15 mouse cellular contexts compared by ENCODE assay signal in the genomic region with DNA sequence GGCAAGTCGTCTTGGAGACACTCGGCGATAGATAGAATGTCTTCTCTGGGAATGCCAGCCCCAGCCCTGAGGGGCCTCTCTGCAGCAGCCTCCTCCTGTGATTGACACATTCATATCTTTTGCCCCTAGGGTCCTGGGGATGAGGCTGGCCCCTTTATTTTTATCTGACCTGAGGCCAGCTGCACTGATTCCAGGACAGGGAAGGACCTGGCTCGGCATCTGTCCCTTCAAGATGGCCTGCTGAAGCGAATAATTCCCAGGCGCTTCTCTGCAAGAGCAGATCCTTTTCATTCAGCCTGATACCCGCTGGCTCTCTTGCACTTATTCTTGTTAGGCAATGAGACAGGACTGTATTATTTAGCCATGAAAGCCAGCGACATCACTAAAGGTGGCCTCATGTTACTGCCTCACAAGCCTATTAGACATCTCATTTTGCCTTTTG. TPM values are rescaled to one million over a fixed set of nuclear protein-coding genes. Genes with fewer than 3 reads are reported as not detected.
A peak's percentile ranks its signal among the peaks of the same experiment; 100 is the strongest.
DNase-seq lines count a peak whose midpoint lies in the region; ATAC-seq and TF ChIP-seq lines count a peak whose summit lies in the region.
"Had no signal": no experiment of that assay in that cellular context is flagged by ENCODE, and none has a peak within 500 bp of the region (broad histone marks: within the 10 kb centered on the region; RNA-seq: fewer than 3 reads in every experiment).

No protein-coding gene starts in this region.

- H3K27me3 ChIP-seq in hindbrain, embryonic 16.5 days (replicated peaks; ENCODE audit: control insufficient read depth, insufficient read depth, low read length), result no peaks in the 10 kb centered on the region
- no peaks in the 10 kb centered on the region for H3K27me3 ChIP-seq in neural tube, embryonic 12.5 days (replicated peaks)
- H3K27me3 ChIP-seq: embryonic facial prominence, embryonic 12.5 days had no signal

- H3K4me3 ChIP-seq in hindbrain, embryonic 16.5 days (ENCODE audit: low read length), result no peak overlapping the region
- H3K4me3 ChIP-seq in neural tube, embryonic 12.5 days, result no peak overlapping the region
- no peak overlapping the region for H3K4me3 ChIP-seq in lung, adult 2 months (replicated peaks; ENCODE audit: extremely low read depth, low read depth, low read length)
- H3K4me3 ChIP-seq: embryonic facial prominence, embryonic 12.5 days; limb, embryonic 13.5 days had no signal

- no peak for TF ChIP-seq POLR2A in lung, adult 2 months (IDR thresholded peaks at IDR 0.05; ENCODE audit: borderline replicate concordance, extremely low read depth, low read depth, low read length)

- DNase-seq in cerebellum, adult 9-11 months, result peak; percentile 22
- DNase-seq in cerebellum, adult 8-10 months, result no peak
- peak; percentile 24 to 25 for DNase-seq in cerebellum, postnatal 36 days
- DNase-seq in testis, postnatal 14 days (ENCODE audit: low spot score), result no peak
- no peak for DNase-seq in lung, adult 2 months
- DNase-seq: heart, postnatal 14 days; kidney, adult 8-10 months; lung, embryonic 14.5 days; thymus, adult 2 months had no signal

- 11% methylated on average over 8 of the region's 8 CpGs for WGBS in hindbrain, embryonic 16.5 days
- whole genome bisulfite sequencing in neural tube, embryonic 12.5 days, result 25% methylated on average over 8 of the region's 8 CpGs
- 82% methylated on average over 8 of the region's 8 CpGs for WGBS in lung, adult 2 months

- TF ChIP-seq CTCF in lung, adult 2 months (IDR thresholded peaks at IDR 0.05; ENCODE audit: insufficient read depth, low read length), result no peak

- H3K9ac ChIP-seq in hindbrain, embryonic 16.5 days (ENCODE audit: low read depth, low read length), result no peak overlapping the region
- H3K9ac ChIP-seq in neural tube, embryonic 12.5 days, result no peak overlapping the region
- H3K9ac ChIP-seq: embryonic facial prominence, embryonic 12.5 days; limb, embryonic 13.5 days; lung, embryonic 14.5 days had no signal

- H3K27ac ChIP-seq in hindbrain, embryonic 16.5 days (ENCODE audit: low read depth, low read length), result no peak overlapping the region
- H3K27ac ChIP-seq in neural tube, embryonic 12.5 days, result no peak overlapping the region
- H3K27ac ChIP-seq: embryonic facial prominence, embryonic 12.5 days; limb, embryonic 13.5 days had no signal

- no peaks in the 10 kb centered on the region for H3K36me3 ChIP-seq in hindbrain, embryonic 16.5 days (ENCODE audit: control insufficient read depth, insufficient read depth, low read length)
- no peaks in the 10 kb centered on the region for H3K36me3 ChIP-seq in neural tube, embryonic 12.5 days
- H3K36me3 ChIP-seq: embryonic facial prominence, embryonic 12.5 days; G1E; limb, embryonic 13.5 days had no signal

- ATAC-seq in hindbrain, embryonic 16.5 days, result peak; percentile 54; the same call in 1 of the 2 replicates
- ATAC-seq in neural tube, embryonic 12.5 days (ENCODE audit: low FRiP score, low read depth), result 0 out of 2 replicates have a peak, but pooled peaks have one; percentile 29
- ATAC-seq in megakaryocyte progenitor cell, adult 5-6 weeks (replicated peaks; ENCODE audit: poor library complexity), result no peak

- H3K9me3 ChIP-seq in hindbrain, embryonic 16.5 days (ENCODE audit: control insufficient read depth, low read length), result no peaks in the 10 kb centered on the region
- no peaks in the 10 kb centered on the region for H3K9me3 ChIP-seq in neural tube, embryonic 12.5 days
- H3K9me3 ChIP-seq: embryonic facial prominence, embryonic 12.5 days; G1E; limb, embryonic 13.5 days had no signal

- H3K4me2 ChIP-seq in hindbrain, embryonic 16.5 days (ENCODE audit: low read length), result no peak overlapping the region
- H3K4me2 ChIP-seq in neural tube, embryonic 12.5 days (replicated peaks), result no peak overlapping the region
- H3K4me2 ChIP-seq: embryonic facial prominence, embryonic 12.5 days; limb, embryonic 13.5 days; lung, embryonic 14.5 days had no signal

- peaks cover 8% of the 10 kb centered on the region; the same call in 1 of the 2 replicates for H3K4me1 ChIP-seq in hindbrain, embryonic 16.5 days (ENCODE audit: control insufficient read depth, insufficient read depth, low read depth, low read length)
- peaks cover 17% of the 10 kb centered on the region for H3K4me1 ChIP-seq in neural tube, embryonic 12.5 days
- H3K4me1 ChIP-seq in lung, adult 2 months (ENCODE audit: control insufficient read depth, insufficient read depth, low read length), result no peaks in the 10 kb centered on the region
- H3K4me1 ChIP-seq: embryonic facial prominence, embryonic 12.5 days; limb, embryonic 13.5 days had no signal

RNA-seq across cellular contexts. Expression of a gene that starts 56.0 kb away (rescaled TPM):
- polyA plus RNA-seq in hindbrain, embryonic 16.5 days (2015; fragmentation: Nextera tagmentation; extraction: Ambion mirVana), result 53.2 and 59.1 TPM in 2 replicates
- 100 and 106 TPM in 2 replicates for polyA plus RNA-seq in neural tube, embryonic 12.5 days (2016; fragmentation: Nextera tagmentation; extraction: Ambion mirVana)
- 27.4 and 29.7 TPM in 2 replicates for total RNA-seq in megakaryocyte progenitor cell, adult 5-6 weeks (2015)
- 40.2 and 52.3 TPM in 2 replicates for total RNA-seq in megakaryocyte progenitor cell, adult 5-6 weeks (2017)
- 5.5 and 9.5 TPM in 2 replicates for polyA plus RNA-seq in lung, adult 2 months (2012; rRNA removed)

RNA-seq across cellular contexts. Expression of a gene that starts 56.5 kb away (rescaled TPM):
- 3.8 and 4.5 TPM in 2 replicates for polyA plus RNA-seq in hindbrain, embryonic 16.5 days (2015; fragmentation: Nextera tagmentation; extraction: Ambion mirVana)
- polyA plus RNA-seq in neural tube, embryonic 12.5 days (2016; fragmentation: Nextera tagmentation; extraction: Ambion mirVana), result 3.1 TPM in 2 replicates
- 0.07 and 1.2 TPM in 2 replicates for total RNA-seq in megakaryocyte progenitor cell, adult 5-6 weeks (2015)
- 1.2 and 2.5 TPM in 2 replicates for total RNA-seq in megakaryocyte progenitor cell, adult 5-6 weeks (2017)
- polyA plus RNA-seq in lung, adult 2 months (2012; rRNA removed), result 4.6 and 4.8 TPM in 2 replicates

Comparison
In these comparisons a context has a peak if more than half of its experiments do, and no peak if none do; other contexts are left out.
1. DNase-seq: peak in cerebellum, adult 9-11 months (single experiment) and cerebellum, postnatal 36 days (2 of 2); none in cerebellum, adult 8-10 months (single experiment), testis, postnatal 14 days (single experiment) and lung, adult 2 months (single experiment).